Mouse (Mus musculus): ENCODE data around the gene Smg1. TPM values are rescaled to one million over a fixed set of nuclear protein-coding genes. Genes with fewer than 3 reads are reported as not detected.

Smg1 gene
- polyA plus RNA-seq, 1 experiment from 2014 or later = 17.7 TPM

GRCm38 (mm10) chr7:118252979-118253378 is 9.5 kb upstream of the Smg1 start:
- no peak overlapping the region for H3K4me2 ChIP-seq (ENCODE audit: low read depth)
- no peaks in the 10 kb centered on the region for H3K36me3 ChIP-seq (ENCODE audit: control insufficient read depth, insufficient read depth, low read length)
- 59% methylated on average over 3 of the region's 3 CpGs for WGBS
- H3K4me1 ChIP-seq (ENCODE audit: control insufficient read depth, insufficient read depth, low read length) = no peaks in the 10 kb centered on the region
- no peak overlapping the region for H3K27ac ChIP-seq (ENCODE audit: low read depth, low read length)
- H3K4me3 ChIP-seq (ENCODE audit: low read depth, low read length) = no peak overlapping the region
- DNase-seq (ENCODE audit: low spot score) (no peak), ATAC-seq (ENCODE audit: insufficient read depth, low FRiP score, low TSS enrichment) (no peak)
- no peaks in the 10 kb centered on the region for H3K27me3 ChIP-seq (ENCODE audit: control insufficient read depth, insufficient read depth, low read length)
- H3K9ac ChIP-seq (ENCODE audit: low read length) = no peak overlapping the region
- H3K9me3 ChIP-seq (ENCODE audit: control insufficient read depth, low read length) = no peaks in the 10 kb centered on the region

GRCm38 (mm10) chr7:118252349-118252748 is 8.9 kb upstream of the Smg1 start:
- Histone ChIP-seq H3K36me3 (ENCODE audit: control insufficient read depth, insufficient read depth, low read length) (no peaks in the 10 kb centered on the region), H3K27ac (ENCODE audit: low read depth, low read length) (no peak overlapping the region), H3K4me1 (ENCODE audit: control insufficient read depth, insufficient read depth, low read length) (no peaks in the 10 kb centered on the region), H3K9me3 (ENCODE audit: control insufficient read depth, low read length) (no peaks in the 10 kb centered on the region), H3K27me3 (ENCODE audit: control insufficient read depth, insufficient read depth, low read length) (no peaks in the 10 kb centered on the region), H3K4me2 (ENCODE audit: low read depth) (no peak overlapping the region), H3K9ac (ENCODE audit: low read length) (no peak overlapping the region), H3K4me3 (ENCODE audit: low read depth, low read length) (no peak overlapping the region)
- 31% methylated on average over 4 of the region's 4 CpGs for WGBS
- no peak for ATAC-seq (ENCODE audit: insufficient read depth, low FRiP score, low TSS enrichment)
- DNase-seq (ENCODE audit: low spot score) = no peak

DNA sequence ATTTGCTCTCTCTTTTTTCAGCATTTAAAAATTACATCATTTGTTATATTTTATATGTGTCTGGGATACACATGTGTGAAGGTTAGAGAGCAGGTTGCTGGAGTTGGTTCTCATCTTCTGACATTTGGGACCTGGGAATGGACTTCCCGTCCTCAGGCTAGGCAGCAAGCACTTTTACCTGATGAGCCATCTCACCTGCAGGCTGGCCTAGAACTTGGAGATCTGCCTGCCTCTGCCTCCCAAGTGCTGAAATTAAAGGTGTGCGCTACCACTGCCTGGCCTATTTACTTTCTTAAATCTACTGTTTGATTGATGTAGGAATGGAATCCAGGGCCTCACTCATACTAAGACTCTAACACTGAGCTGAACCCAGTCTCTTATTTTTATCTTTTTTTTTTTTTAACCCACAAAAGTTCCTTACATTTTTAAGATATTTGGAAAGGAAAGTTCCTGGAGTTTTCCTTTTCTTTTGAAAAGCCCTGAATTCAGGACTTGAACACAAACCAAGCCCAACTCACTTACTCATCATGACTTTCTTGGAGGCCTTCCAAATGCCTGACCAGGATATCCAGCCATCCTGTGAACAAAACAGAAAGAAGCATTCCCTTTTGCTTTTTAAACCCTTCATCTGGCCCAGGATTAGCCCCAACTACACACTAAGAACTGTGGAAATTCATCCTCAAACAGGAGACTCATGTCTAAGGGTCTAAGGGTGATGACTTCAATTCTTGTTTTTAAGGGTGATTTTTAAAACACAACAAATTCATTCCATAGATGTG is 8.1 kb upstream of the Smg1 start:
- H3K9me3 ChIP-seq (ENCODE audit: control insufficient read depth, low read length) = no peaks in the 10 kb centered on the region

DNA sequence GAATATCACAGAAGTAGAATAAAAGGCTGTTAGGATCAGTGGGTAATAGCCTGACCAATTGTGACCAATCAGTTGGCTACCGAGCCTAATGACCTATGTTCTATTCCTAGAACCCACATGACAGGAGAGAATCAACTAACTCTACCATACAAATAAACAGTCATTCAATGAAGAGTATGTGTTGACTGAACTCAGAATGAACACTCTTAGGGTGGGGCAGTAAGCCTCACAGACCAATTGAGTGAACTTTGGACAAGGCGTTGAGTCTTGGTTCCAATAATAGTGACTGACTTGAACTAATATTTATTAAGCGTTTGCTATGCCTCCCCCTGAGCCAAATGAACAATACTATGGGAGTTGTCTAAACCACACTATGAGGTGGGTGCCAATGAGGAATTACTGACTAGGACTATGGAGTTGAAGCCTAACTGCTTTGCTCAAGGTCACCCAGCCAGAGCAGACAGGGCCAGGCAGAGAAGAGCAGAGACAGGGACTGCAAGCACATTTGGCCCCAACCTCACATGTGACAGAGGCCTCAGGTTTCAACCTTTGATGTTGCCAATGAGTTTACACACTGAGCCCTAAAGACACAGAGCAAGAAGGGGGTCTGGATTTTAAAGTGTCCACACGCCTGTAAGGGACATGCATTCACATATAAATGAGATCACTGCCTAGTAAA is 7.2 kb upstream of the Smg1 start:
- ATAC-seq (ENCODE audit: insufficient read depth, low FRiP score, low TSS enrichment) (no peak), DNase-seq (ENCODE audit: low spot score) (no peak)
- no peaks in the 10 kb centered on the region for H3K4me1 ChIP-seq (ENCODE audit: control insufficient read depth, insufficient read depth, low read length)
- H3K4me2 ChIP-seq (ENCODE audit: low read depth) = no peak overlapping the region
- no peak overlapping the region for H3K9ac ChIP-seq (ENCODE audit: low read length)
- H3K4me3 ChIP-seq (ENCODE audit: low read depth, low read length) = no peak overlapping the region
- no peak overlapping the region for H3K27ac ChIP-seq (ENCODE audit: low read depth, low read length)
- no peaks in the 10 kb centered on the region for H3K27me3 ChIP-seq (ENCODE audit: control insufficient read depth, insufficient read depth, low read length)
- WGBS = 78% methylated on average over 4 of the region's 4 CpGs
- no peaks in the 10 kb centered on the region for H3K36me3 ChIP-seq (ENCODE audit: control insufficient read depth, insufficient read depth, low read length)
- H3K9me3 ChIP-seq (ENCODE audit: control insufficient read depth, low read length) = no peaks in the 10 kb centered on the region

More for the DNA sequence above, 8.1 kb upstream of the Smg1 start:
- no peak for ATAC-seq (ENCODE audit: insufficient read depth, low FRiP score, low TSS enrichment)
- Histone ChIP-seq H3K4me3 (ENCODE audit: low read depth, low read length) (no peak overlapping the region), H3K4me2 (ENCODE audit: low read depth) (no peak overlapping the region), H3K27ac (ENCODE audit: low read depth, low read length) (no peak overlapping the region), H3K9ac (ENCODE audit: low read length) (no peak overlapping the region), H3K36me3 (ENCODE audit: control insufficient read depth, insufficient read depth, low read length) (no peaks in the 10 kb centered on the region), H3K27me3 (ENCODE audit: control insufficient read depth, insufficient read depth, low read length) (no peaks in the 10 kb centered on the region), H3K4me1 (ENCODE audit: control insufficient read depth, insufficient read depth, low read length) (no peaks in the 10 kb centered on the region)
- 98% methylated on average over 2 of the region's 2 CpGs for WGBS
- DNase-seq (ENCODE audit: low spot score) = no peak

- ATAC-seq (ENCODE audit: insufficient read depth, low FRiP score, low TSS enrichment) (no peak), DNase-seq (ENCODE audit: low spot score) (no peak)
- WGBS = 88% methylated on average over 2 of the region's 2 CpGs
- Histone ChIP-seq H3K4me2 (ENCODE audit: low read depth) (no peak overlapping the region), H3K27ac (ENCODE audit: low read depth, low read length) (no peak overlapping the region), H3K36me3 (ENCODE audit: control insufficient read depth, insufficient read depth, low read length) (no peaks in the 10 kb centered on the region), H3K9me3 (ENCODE audit: control insufficient read depth, low read length) (no peaks in the 10 kb centered on the region), H3K4me3 (ENCODE audit: low read depth, low read length) (no peak overlapping the region), H3K9ac (ENCODE audit: low read length) (no peak overlapping the region), H3K27me3 (ENCODE audit: control insufficient read depth, insufficient read depth, low read length) (no peaks in the 10 kb centered on the region), H3K4me1 (ENCODE audit: control insufficient read depth, insufficient read depth, low read length) (no peaks in the 10 kb centered on the region)
Measured at GRCm38 (mm10) chr7:118249563-118249962, 6.1 kb upstream of the Smg1 start.

GRCm38 (mm10) chr7:118248069-118248468 is 4.6 kb upstream of the Smg1 start:
- Histone ChIP-seq H3K27ac (ENCODE audit: low read depth, low read length) (no peak overlapping the region), H3K36me3 (ENCODE audit: control insufficient read depth, insufficient read depth, low read length) (no peaks in the 10 kb centered on the region), H3K4me2 (ENCODE audit: low read depth) (no peak overlapping the region), H3K9me3 (ENCODE audit: control insufficient read depth, low read length) (no peaks in the 10 kb centered on the region), H3K9ac (ENCODE audit: low read length) (no peak overlapping the region), H3K4me1 (ENCODE audit: control insufficient read depth, insufficient read depth, low read length) (no peaks in the 10 kb centered on the region), H3K27me3 (ENCODE audit: control insufficient read depth, insufficient read depth, low read length) (no peaks in the 10 kb centered on the region), H3K4me3 (ENCODE audit: low read depth, low read length) (no peak overlapping the region)
- ATAC-seq (ENCODE audit: insufficient read depth, low FRiP score, low TSS enrichment) (no peak), DNase-seq (ENCODE audit: low spot score) (no peak)
- 84% methylated on average over 8 of the region's 8 CpGs for WGBS

GRCm38 (mm10) chr7:118245260-118245659 is 1.8 kb upstream of the Smg1 start:
- H3K4me2 ChIP-seq (ENCODE audit: low read depth) = no peak overlapping the region
- 95% methylated on average over 3 of the region's 3 CpGs for WGBS
- no peak overlapping the region for H3K27ac ChIP-seq (ENCODE audit: low read depth, low read length)
- no peak overlapping the region for H3K9ac ChIP-seq (ENCODE audit: low read length)
- ATAC-seq (ENCODE audit: insufficient read depth, low FRiP score, low TSS enrichment) (no peak), DNase-seq (ENCODE audit: low spot score) (no peak)
- H3K4me3 ChIP-seq (ENCODE audit: low read depth, low read length) = no peak overlapping the region
- H3K27me3 ChIP-seq (ENCODE audit: control insufficient read depth, insufficient read depth, low read length) = no peaks in the 10 kb centered on the region
- H3K9me3 ChIP-seq (ENCODE audit: control insufficient read depth, low read length) = no peaks in the 10 kb centered on the region
- H3K36me3 ChIP-seq (ENCODE audit: control insufficient read depth, insufficient read depth, low read length) = no peaks in the 10 kb centered on the region
- H3K4me1 ChIP-seq (ENCODE audit: control insufficient read depth, insufficient read depth, low read length) = peaks cover 5% of the 10 kb centered on the region

- peak; percentile 65 for ATAC-seq (ENCODE audit: insufficient read depth, low FRiP score, low TSS enrichment)
- Histone ChIP-seq H3K9me3 (ENCODE audit: control insufficient read depth, low read length) (no peaks in the 10 kb centered on the region), H3K4me1 (ENCODE audit: control insufficient read depth, insufficient read depth, low read length) (peaks cover 5% of the 10 kb centered on the region), H3K4me2 (ENCODE audit: low read depth) (peak overlapping the region; percentile 70), H3K36me3 (ENCODE audit: control insufficient read depth, insufficient read depth, low read length) (no peaks in the 10 kb centered on the region), H3K27ac (ENCODE audit: low read depth, low read length) (peak overlapping the region; percentile 90), H3K9ac (ENCODE audit: low read length) (peak overlapping the region; percentile 95), H3K4me3 (ENCODE audit: low read depth, low read length) (peak overlapping the region; percentile 95), H3K27me3 (ENCODE audit: control insufficient read depth, insufficient read depth, low read length) (no peaks in the 10 kb centered on the region)
- no peak for DNase-seq (ENCODE audit: low spot score)
- 0% methylated on average over 47 of the region's 50 CpGs for WGBS
Measured at GRCm38 (mm10) chr7:118242911-118243412, 508 bp downstream of the Smg1 start.

- ATAC-seq (ENCODE audit: insufficient read depth, low FRiP score, low TSS enrichment) (no peak), DNase-seq (ENCODE audit: low spot score) (no peak)
- H3K9ac ChIP-seq (ENCODE audit: low read length) = peak overlapping the region; percentile 95
- H3K36me3 ChIP-seq (ENCODE audit: control insufficient read depth, insufficient read depth, low read length) = no peaks in the 10 kb centered on the region
- H3K27ac ChIP-seq (ENCODE audit: low read depth, low read length) = no peak overlapping the region; the same call in 1 of the 2 replicates
- WGBS = 24% methylated on average over 6 of the region's 6 CpGs
- H3K4me3 ChIP-seq (ENCODE audit: low read depth, low read length) = peak overlapping the region; percentile 95
- H3K9me3 ChIP-seq (ENCODE audit: control insufficient read depth, low read length) = no peaks in the 10 kb centered on the region
- peak overlapping the region; percentile 70 for H3K4me2 ChIP-seq (ENCODE audit: low read depth)
- H3K4me1 ChIP-seq (ENCODE audit: control insufficient read depth, insufficient read depth, low read length) = peaks cover 5% of the 10 kb centered on the region
- H3K27me3 ChIP-seq (ENCODE audit: control insufficient read depth, insufficient read depth, low read length) = no peaks in the 10 kb centered on the region
Measured at GRCm38 (mm10) chr7:118242309-118242708, 1.2 kb downstream of the Smg1 start.

All from neural tube, embryonic 11.5 days (tissue).